Mouse (Mus musculus) right cerebral cortex, postnatal 36 days (tissue): ENCODE data around the gene Rora.

Source experiments
- DNase-seq, 2 experiments: peaks; one replicate each; pipeline ENCODE4 v3.0.0; 2022; ENCODE audit warnings: low spot score in 2 of 2, mixed read lengths in 1 of 2

The Rora gene

GRCm38 (mm10) chr9:68883687-68884086 is 230.1 kb downstream of the Rora start:
- no peak for DNase-seq

- DNase-seq = peak; percentile 14 to 57
Measured at GRCm38 (mm10) chr9:68884451-68885035, 231.0 kb downstream of the Rora start.

- DNase-seq = no peak
Measured at GRCm38 (mm10) chr9:68888670-68889069, 235.1 kb downstream of the Rora start.

GRCm38 (mm10) chr9:68891431-68891830 is 237.8 kb downstream of the Rora start:
- DNase-seq = no peak

GRCm38 (mm10) chr9:68892356-68892755 is 238.8 kb downstream of the Rora start:
- DNase-seq = no peak

- no peak for DNase-seq
Measured at GRCm38 (mm10) chr9:68892859-68893258, 239.3 kb downstream of the Rora start.

- DNase-seq = no peak
Measured at GRCm38 (mm10) chr9:68898286-68898685, 244.7 kb downstream of the Rora start.

GRCm38 (mm10) chr9:68899525-68900222 is 246.1 kb downstream of the Rora start:
- DNase-seq = no peak

- no peak for DNase-seq
Measured at GRCm38 (mm10) chr9:68906361-68906883, 252.8 kb downstream of the Rora start.

- DNase-seq = no peak
Measured at GRCm38 (mm10) chr9:68912483-68913151, 259.0 kb downstream of the Rora start.

GRCm38 (mm10) chr9:68913191-68913697 is 259.7 kb downstream of the Rora start:
- no peak for DNase-seq

- DNase-seq = no peak
Measured at GRCm38 (mm10) chr9:68914541-68915275, 261.1 kb downstream of the Rora start.

- no peak for DNase-seq
Measured at GRCm38 (mm10) chr9:68916741-68917140, 263.2 kb downstream of the Rora start.

GRCm38 (mm10) chr9:68923128-68923601 is 269.6 kb downstream of the Rora start:
- DNase-seq = no peak

DNA sequence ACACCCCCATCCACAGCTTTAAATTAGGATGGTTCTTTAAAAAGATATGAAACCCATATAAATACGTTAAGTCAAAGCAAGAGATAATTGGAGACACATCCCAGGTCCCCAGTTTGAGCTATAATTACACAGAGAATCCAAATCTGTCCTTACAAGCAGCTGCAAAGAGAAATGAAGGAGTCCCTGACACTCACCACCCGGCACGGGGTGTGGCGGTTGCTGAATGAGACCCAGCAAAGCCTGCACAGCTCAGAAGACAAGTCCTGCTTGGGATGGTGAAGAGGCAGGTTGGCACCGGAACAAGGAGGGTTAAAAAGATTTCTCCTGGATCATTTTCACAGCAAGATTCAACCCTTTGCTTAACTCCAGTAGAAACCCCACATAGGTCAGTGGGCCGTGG is 272.8 kb downstream of the Rora start:
- DNase-seq = peak in 1 of 2 experiments; percentile 40

DNA sequence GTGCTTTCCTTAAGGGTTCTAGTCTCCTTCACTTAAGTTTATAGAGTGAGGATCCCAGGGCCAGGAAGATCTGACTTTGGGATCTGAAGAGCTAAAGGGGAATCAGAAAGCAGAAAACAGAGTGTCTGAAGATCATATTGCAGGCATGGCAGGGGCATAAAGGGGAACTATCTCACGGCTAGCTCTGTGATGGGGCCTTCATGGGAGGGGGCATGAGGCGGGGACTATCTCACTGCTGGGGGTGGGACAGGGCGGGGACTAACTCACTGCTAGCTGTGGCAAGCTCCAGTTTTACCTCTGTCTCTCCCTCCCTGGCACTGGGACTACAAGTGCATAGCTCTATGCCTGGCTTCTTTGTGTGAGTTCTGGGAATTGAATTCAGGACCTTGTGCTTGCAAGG is 279.6 kb downstream of the Rora start:
- no peak for DNase-seq

DNA sequence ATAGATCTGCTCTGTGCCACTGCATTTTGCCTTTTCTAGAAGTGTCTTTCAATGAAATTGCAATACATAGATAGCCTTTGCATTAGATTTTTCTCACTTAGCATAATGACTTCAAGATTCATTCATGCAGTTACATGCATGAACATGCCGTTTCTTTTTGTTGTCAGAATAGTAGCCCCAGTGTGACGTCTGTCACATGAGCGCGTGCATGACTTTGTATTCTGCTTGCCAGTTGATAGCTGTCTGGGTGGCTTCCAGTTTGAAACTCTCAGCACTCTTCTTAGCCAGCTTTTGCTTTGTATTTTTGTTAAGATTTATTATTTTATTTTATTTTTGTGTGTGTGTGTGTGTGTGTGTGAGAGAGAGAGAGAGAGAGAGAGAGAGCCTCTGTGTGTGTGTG is 280.7 kb downstream of the Rora start:
- DNase-seq = no peak

DNA sequence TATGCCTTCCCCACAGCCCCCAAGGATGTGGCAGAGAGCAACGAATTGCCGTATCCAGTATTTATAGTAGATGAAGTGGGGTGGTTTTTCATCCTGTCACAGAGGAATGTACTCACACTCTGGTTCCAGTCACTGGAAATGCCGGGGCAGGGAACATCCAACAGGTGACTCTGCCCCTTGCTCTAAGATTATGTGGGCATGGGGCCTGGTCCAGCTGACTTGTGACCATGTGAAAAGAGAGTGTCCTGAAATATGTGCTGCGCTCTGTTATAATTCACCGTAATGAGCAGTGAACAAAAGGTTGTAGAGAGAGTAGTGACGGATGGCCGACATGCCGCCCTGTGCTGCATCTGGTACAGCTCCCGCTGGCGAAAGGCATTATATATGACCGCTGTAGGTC is 282.0 kb downstream of the Rora start:
- no peak for DNase-seq

DNA sequence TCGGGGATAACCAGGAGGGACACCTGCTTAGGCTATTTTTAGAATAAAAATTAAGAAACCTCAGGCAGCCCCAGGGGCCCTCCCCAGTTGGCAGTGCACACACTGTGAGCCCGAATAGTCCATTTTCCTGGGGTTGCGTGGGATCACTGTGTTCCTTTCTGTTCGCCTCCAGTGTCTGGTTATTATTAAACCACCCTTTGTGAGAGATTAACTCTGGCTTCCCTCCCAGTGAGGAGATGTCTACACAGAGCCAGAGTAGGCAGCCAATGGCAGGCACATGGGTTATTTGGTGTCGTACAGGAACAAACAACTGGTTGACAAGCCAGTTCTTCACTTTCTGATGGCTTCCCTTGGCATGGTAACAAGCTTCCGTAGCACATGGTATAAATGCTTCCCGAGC is 287.5 kb downstream of the Rora start:
- DNase-seq = peak; percentile 40 to 71

- no peak for DNase-seq
Measured at GRCm38 (mm10) chr9:68942595-68943011, 289.0 kb downstream of the Rora start.

GRCm38 (mm10) chr9:68944026-68944425 is 290.4 kb downstream of the Rora start:
- DNase-seq = no peak

DNA sequence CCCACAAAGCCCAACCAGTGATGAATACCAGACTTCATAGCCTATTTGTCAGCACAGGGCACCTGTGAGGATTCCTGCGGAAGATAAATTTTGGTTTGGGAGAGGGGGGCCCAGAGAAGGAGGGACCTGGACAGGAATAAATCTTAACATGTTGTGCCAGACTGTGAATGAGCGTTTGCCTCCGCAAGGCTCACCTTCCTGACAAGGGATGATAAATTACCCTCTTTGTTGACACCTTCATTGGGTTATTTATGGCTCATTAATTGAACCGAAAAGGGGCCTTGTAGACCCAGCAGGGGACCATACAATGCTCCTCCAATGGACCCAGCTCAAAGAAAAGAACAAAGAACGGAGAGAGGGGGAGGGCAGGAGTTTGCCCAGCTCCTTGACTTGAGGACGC is 294.1 kb downstream of the Rora start:
- DNase-seq = no peak
